Mouse (Mus musculus) midbrain, postnatal 0 days (tissue): ENCODE results near the gene Stim2. TPM values are rescaled to one million over a fixed set of nuclear protein-coding genes. Genes with fewer than 3 reads are reported as not detected.

Experiments used
- ATAC-seq: fragments of 200-750 bp; cut with Nextera tagmentation; 2 replicates; pipeline ENCODE4 v1.8.0; 2017; ENCODE audit warnings: moderate number of reproducible peaks, mild to moderate bottlenecking, moderate TSS enrichment, moderate library complexity; ENCODE audit not compliant: low FRiP score
- DNase-seq: peaks from one replicate; pipeline ENCODE4 v3.0.0-alpha.2; 2015; ENCODE audit warnings: low spot score
- H3K27ac ChIP-seq: fragments of 300-500 bp; sonication (generic); 2 replicates; pipeline ENCODE4 v1.5.1; 2014; ENCODE audit warnings: low read depth, mild to moderate bottlenecking, low read length, mixed read lengths
- H3K27me3 ChIP-seq: fragments of 300-500 bp; sonication (generic); 2 replicates; pipeline ENCODE4 v1.6.1; 2014; ENCODE audit warnings: low read length, control low read depth, mixed read lengths; ENCODE audit not compliant: insufficient read depth
- H3K36me3 ChIP-seq: fragments of 300-500 bp; sonication (generic); 2 replicates; pipeline ENCODE4 v1.6.1; 2014; ENCODE audit warnings: low read length, control low read depth, mixed read lengths; ENCODE audit not compliant: insufficient read depth
- H3K4me1 ChIP-seq: fragments of 300-500 bp; sonication (generic); 2 replicates; pipeline ENCODE4 v1.6.1; 2014; ENCODE audit warnings: mild to moderate bottlenecking, control low read depth, antibody characterized with exemption, low read length, mixed read lengths; ENCODE audit not compliant: insufficient read depth
- H3K4me2 ChIP-seq: fragments of 300-500 bp; sonication (generic); 2 replicates; pipeline ENCODE4 v1.6.1; 2014; ENCODE audit warnings: low read depth, mild to moderate bottlenecking, low read length, mixed read lengths; ENCODE audit not compliant: poor library complexity, severe bottlenecking
- H3K4me3 ChIP-seq: fragments of 300-500 bp; sonication (generic); 2 replicates; pipeline ENCODE4 v1.5.1; 2014; ENCODE audit warnings: low read depth, mild to moderate bottlenecking, low read length, moderate library complexity
- H3K9ac ChIP-seq: fragments of 300-500 bp; sonication (generic); replicated peaks from 2 replicates; pipeline ENCODE4 v1.6.1; 2014; ENCODE audit warnings: mild to moderate bottlenecking, low read length, moderate library complexity, mixed read lengths; ENCODE audit not compliant: poor library complexity, severe bottlenecking
- H3K9me3 ChIP-seq: fragments of 300-500 bp; sonication (generic); 2 replicates; pipeline ENCODE4 v1.6.1; 2016; ENCODE audit warnings: low read length, control low read depth
- CTCF ChIP-seq: IDR thresholded peaks from 2 replicates; pipeline ENCODE4 v1.5.1; 2016; ENCODE audit warnings: antibody characterized with exemption, mild to moderate bottlenecking
- WGBS: fragments of 180-500 bp; shearing (Covaris S2); extraction: QIAGEN DNeasy Blood & Tissue Kit; methylation state at CpG from one replicate; pipeline ENCODE4 v1.1.7; 2014; 5-methylcytosine and 5-hydroxymethylcytosine counted together
- polyA plus RNA-seq: library from polyadenylated mRNA; unstranded; fragments of >200 nt; fragmentation: Nextera tagmentation; extraction: Ambion mirVana; gene quantifications from 2 replicates; pipeline ENCODE4 v1.2.1, GENCODE M21; 2015
- total RNA-seq: library from RNA; depleted of rRNA; stranded (reverse); fragments of >200 nt; gene quantifications from 2 replicates; pipeline ENCODE4 v1.2.3, GENCODE M21; 2014

The Stim2 gene
- total and polyA plus RNA-seq, 2 experiments from 2014 or later: 29.2 to 34.9 TPM

- no peak for TF ChIP-seq CTCF
- no peak for DNase-seq
- Histone ChIP-seq H3K27ac (no peak overlapping the region), H3K27me3 (no peaks in the 10 kb centered on the region), H3K36me3 (no peaks in the 10 kb centered on the region), H3K9ac (no peak overlapping the region), H3K4me1 (no peaks in the 10 kb centered on the region), H3K9me3 (no peaks in the 10 kb centered on the region), H3K4me3 (no peak overlapping the region), H3K4me2 (no peak overlapping the region)
- WGBS: 84% methylated on average over 7 of the region's 7 CpGs
- no peak for ATAC-seq
These were observed 28.1 kb upstream of the Stim2 start for GRCm38 (mm10) chr5:53970178-53970577.

GRCm38 (mm10) chr5:53971201-53971600 is 27.1 kb upstream of the Stim2 start:
- WGBS: 86% methylated on average over 4 of the region's 4 CpGs
- TF ChIP-seq CTCF: no peak
- no peak overlapping the region for H3K9ac ChIP-seq
- H3K27ac ChIP-seq: no peak overlapping the region
- no peaks in the 10 kb centered on the region for H3K27me3 ChIP-seq
- DNase-seq (no peak), ATAC-seq (no peak)
- H3K9me3 ChIP-seq: no peaks in the 10 kb centered on the region
- no peaks in the 10 kb centered on the region for H3K4me1 ChIP-seq
- H3K36me3 ChIP-seq: no peaks in the 10 kb centered on the region
- H3K4me3 ChIP-seq: no peak overlapping the region
- H3K4me2 ChIP-seq: no peak overlapping the region

- ATAC-seq (no peak), DNase-seq (no peak)
- H3K4me3 ChIP-seq: no peak overlapping the region
- H3K9me3 ChIP-seq: no peaks in the 10 kb centered on the region
- no peaks in the 10 kb centered on the region for H3K4me1 ChIP-seq
- H3K27ac ChIP-seq: no peak overlapping the region
- no peak overlapping the region for H3K9ac ChIP-seq
- no peak for TF ChIP-seq CTCF
- H3K4me2 ChIP-seq: no peak overlapping the region
- H3K27me3 ChIP-seq: no peaks in the 10 kb centered on the region
- WGBS: 62% methylated on average over 4 of the region's 4 CpGs
- no peaks in the 10 kb centered on the region for H3K36me3 ChIP-seq
These were observed 25.4 kb upstream of the Stim2 start for GRCm38 (mm10) chr5:53972905-53973304.

GRCm38 (mm10) chr5:53976497-53976896 is 21.8 kb upstream of the Stim2 start:
- Histone ChIP-seq H3K9me3 (no peaks in the 10 kb centered on the region), H3K4me2 (no peak overlapping the region), H3K9ac (no peak overlapping the region), H3K4me1 (no peaks in the 10 kb centered on the region), H3K27ac (no peak overlapping the region), H3K4me3 (no peak overlapping the region), H3K36me3 (no peaks in the 10 kb centered on the region), H3K27me3 (no peaks in the 10 kb centered on the region)
- no peak for TF ChIP-seq CTCF
- no peak for ATAC-seq
- 94% methylated on average over 16 of the region's 16 CpGs for WGBS
- no peak for DNase-seq

GRCm38 (mm10) chr5:53977060-53977459 is 21.2 kb upstream of the Stim2 start:
- Histone ChIP-seq H3K4me3 (no peak overlapping the region), H3K9ac (no peak overlapping the region), H3K36me3 (no peaks in the 10 kb centered on the region), H3K4me2 (no peak overlapping the region), H3K4me1 (no peaks in the 10 kb centered on the region), H3K9me3 (no peaks in the 10 kb centered on the region), H3K27ac (no peak overlapping the region), H3K27me3 (no peaks in the 10 kb centered on the region)
- 69% methylated on average over 8 of the region's 8 CpGs for WGBS
- ATAC-seq: no peak
- TF ChIP-seq CTCF: no peak
- no peak for DNase-seq

GRCm38 (mm10) chr5:53983358-53983757 is 14.9 kb upstream of the Stim2 start:
- ATAC-seq (no peak), DNase-seq (no peak)
- H3K27ac ChIP-seq: no peak overlapping the region
- no peak for TF ChIP-seq CTCF
- H3K36me3 ChIP-seq: no peaks in the 10 kb centered on the region
- no peaks in the 10 kb centered on the region for H3K27me3 ChIP-seq
- H3K9ac ChIP-seq: no peak overlapping the region
- 92% methylated on average over 4 of the region's 4 CpGs for WGBS
- H3K4me1 ChIP-seq: no peaks in the 10 kb centered on the region
- H3K9me3 ChIP-seq: no peaks in the 10 kb centered on the region
- H3K4me2 ChIP-seq: no peak overlapping the region
- H3K4me3 ChIP-seq: no peak overlapping the region

- no peak for DNase-seq
- Histone ChIP-seq H3K4me2 (no peak overlapping the region), H3K27ac (no peak overlapping the region), H3K9me3 (no peaks in the 10 kb centered on the region), H3K4me3 (no peak overlapping the region), H3K4me1 (no peaks in the 10 kb centered on the region), H3K36me3 (no peaks in the 10 kb centered on the region), H3K9ac (no peak overlapping the region), H3K27me3 (no peaks in the 10 kb centered on the region)
- WGBS: 94% methylated on average over 3 of the region's 3 CpGs
- no peak for TF ChIP-seq CTCF
- ATAC-seq: no peak
These were observed 12.7 kb upstream of the Stim2 start for GRCm38 (mm10) chr5:53985632-53986031.
